Mouse (Mus musculus): ENCODE results near the gene Oxgr1. TPM values are rescaled to one million over a fixed set of nuclear protein-coding genes. Genes with fewer than 3 reads are reported as not detected.

Gene Oxgr1
- not detected in 2 replicates for polyA plus RNA-seq (2015; fragmentation: Nextera tagmentation; extraction: Ambion mirVana)

GRCm38 (mm10) chr14:120042187-120042820 is at the start of gene Oxgr1:
Oxgr1 (minus strand) TSS chr14:120042435.
- H3K9ac ChIP-seq, result no peak within 1 kb of the TSS
- no peaks in the 10 kb centered on the region for H3K36me3 ChIP-seq (replicated peaks)
- H3K9me3 ChIP-seq (replicated peaks), result no peaks in the 10 kb centered on the region
- H3K27me3 ChIP-seq, result no peaks in the 10 kb centered on the region
- H3K4me1 ChIP-seq (replicated peaks), result no peaks in the 10 kb centered on the region
- ATAC-seq (ENCODE audit: insufficient read depth), result no peak
- no peak within 1 kb of the TSS for H3K4me2 ChIP-seq
- no peak within 1 kb of the TSS for H3K27ac ChIP-seq (replicated peaks)
- WGBS (ENCODE audit: insufficient replicate concordance), result 73% methylated on average over 17 of the region's 17 CpGs
- no peak within 1 kb of the TSS for H3K4me3 ChIP-seq (replicated peaks)

- 41% methylated on average over 1 of the region's 1 CpGs for WGBS (ENCODE audit: insufficient replicate concordance)
- no peaks in the 10 kb centered on the region for H3K9me3 ChIP-seq (replicated peaks)
- H3K27me3 ChIP-seq, result no peaks in the 10 kb centered on the region
- H3K9ac ChIP-seq, result no peak overlapping the region
- H3K4me1 ChIP-seq (replicated peaks), result no peaks in the 10 kb centered on the region
- no peak overlapping the region for H3K4me2 ChIP-seq
- H3K27ac ChIP-seq (replicated peaks), result no peak overlapping the region
- H3K4me3 ChIP-seq (replicated peaks), result no peak overlapping the region
- ATAC-seq (ENCODE audit: insufficient read depth), result no peak
- no peaks in the 10 kb centered on the region for H3K36me3 ChIP-seq (replicated peaks)
Measured at GRCm38 (mm10) chr14:120090401-120090800, 48.2 kb upstream of the Oxgr1 start.

DNA sequence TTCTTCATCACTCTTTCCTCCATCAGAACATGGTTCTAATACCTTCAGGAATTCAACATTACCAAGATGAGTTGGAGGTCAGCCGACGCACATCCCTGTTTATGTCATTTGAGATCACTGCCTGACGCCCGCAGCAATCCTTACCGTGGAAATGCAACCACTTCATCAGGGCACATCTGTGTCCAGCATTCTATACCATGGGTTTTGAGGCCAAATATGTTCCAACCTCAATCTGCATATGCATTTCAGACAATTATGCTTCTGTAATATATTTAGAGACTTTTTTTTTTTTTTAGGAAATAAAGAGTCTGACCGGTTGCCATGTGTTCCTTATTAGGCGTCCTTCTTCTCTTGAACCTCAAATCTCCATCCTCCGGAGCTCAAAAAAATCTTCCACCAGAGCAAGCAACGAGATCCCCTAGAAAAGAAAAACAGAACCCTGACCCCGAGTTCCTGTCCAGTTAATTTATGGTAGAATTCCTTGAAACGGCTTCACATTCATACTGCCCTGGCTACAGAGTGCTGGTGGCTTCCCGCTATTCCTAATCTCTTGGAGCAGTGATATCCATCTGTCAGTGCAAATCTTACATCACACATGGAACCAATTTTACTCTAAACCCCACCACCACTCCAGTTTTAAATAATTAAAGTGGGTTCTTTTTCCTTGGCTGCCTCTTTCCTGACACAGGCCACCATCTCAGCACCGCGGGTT is 47.6 kb upstream of the Oxgr1 start:
- H3K4me2 ChIP-seq, result no peak overlapping the region
- 62% methylated on average over 14 of the region's 14 CpGs for WGBS (ENCODE audit: insufficient replicate concordance)
- no peak overlapping the region for H3K4me3 ChIP-seq (replicated peaks)
- no peaks in the 10 kb centered on the region for H3K4me1 ChIP-seq (replicated peaks)
- H3K9ac ChIP-seq, result no peak overlapping the region
- H3K9me3 ChIP-seq (replicated peaks), result no peaks in the 10 kb centered on the region
- H3K36me3 ChIP-seq (replicated peaks), result no peaks in the 10 kb centered on the region
- no peak overlapping the region for H3K27ac ChIP-seq (replicated peaks)
- no peaks in the 10 kb centered on the region for H3K27me3 ChIP-seq
- ATAC-seq (ENCODE audit: insufficient read depth), result no peak

DNA sequence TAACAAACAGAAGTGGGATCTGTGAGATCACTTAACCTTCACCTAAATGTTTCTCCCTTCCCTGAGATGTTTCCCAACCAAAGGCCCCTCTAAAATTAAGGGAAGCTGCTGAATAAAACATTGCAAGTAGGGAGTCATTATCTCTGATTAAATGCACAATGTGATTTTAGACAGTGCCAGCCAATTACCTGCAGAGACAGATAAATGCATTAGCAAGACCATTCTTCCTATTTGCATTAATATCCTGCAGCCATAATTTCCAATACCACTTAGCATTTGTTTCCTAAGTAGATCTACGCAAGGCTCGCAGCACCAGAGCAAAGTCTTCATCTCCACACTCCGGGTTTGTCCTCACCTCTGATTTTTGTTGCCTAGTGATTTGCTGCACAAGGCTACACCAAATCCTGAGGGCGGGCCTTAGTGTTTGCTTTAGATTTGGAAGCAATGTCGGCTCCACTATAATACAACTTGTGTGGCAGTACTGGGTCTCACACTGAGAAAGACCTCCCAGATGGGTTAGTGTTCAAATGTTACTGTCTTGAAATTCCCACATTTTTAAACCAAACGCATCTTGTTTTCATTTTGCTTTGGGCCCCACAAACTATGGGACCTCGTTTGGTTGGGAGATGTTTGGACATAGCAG is 46.9 kb upstream of the Oxgr1 start:
- Histone ChIP-seq H3K4me2 (no peak overlapping the region), H3K9me3 (replicated peaks) (no peaks in the 10 kb centered on the region), H3K4me1 (replicated peaks) (no peaks in the 10 kb centered on the region), H3K9ac (no peak overlapping the region), H3K27ac (replicated peaks) (no peak overlapping the region), H3K27me3 (no peaks in the 10 kb centered on the region), H3K4me3 (replicated peaks) (no peak overlapping the region), H3K36me3 (replicated peaks) (no peaks in the 10 kb centered on the region)
- ATAC-seq (ENCODE audit: insufficient read depth), result no peak
- 63% methylated on average over 7 of the region's 7 CpGs for WGBS (ENCODE audit: insufficient replicate concordance)

GRCm38 (mm10) chr14:120084084-120084667 is 41.9 kb upstream of the Oxgr1 start:
- no peak overlapping the region for H3K4me3 ChIP-seq (replicated peaks)
- no peaks in the 10 kb centered on the region for H3K9me3 ChIP-seq (replicated peaks)
- no peaks in the 10 kb centered on the region for H3K4me1 ChIP-seq (replicated peaks)
- no peaks in the 10 kb centered on the region for H3K27me3 ChIP-seq
- 63% methylated on average over 9 of the region's 9 CpGs for WGBS (ENCODE audit: insufficient replicate concordance)
- H3K27ac ChIP-seq (replicated peaks), result no peak overlapping the region
- no peak overlapping the region for H3K9ac ChIP-seq
- no peak overlapping the region for H3K4me2 ChIP-seq
- ATAC-seq (ENCODE audit: insufficient read depth), result no peak
- H3K36me3 ChIP-seq (replicated peaks), result no peaks in the 10 kb centered on the region

- no peak overlapping the region for H3K27ac ChIP-seq (replicated peaks)
- no peaks in the 10 kb centered on the region for H3K27me3 ChIP-seq
- H3K9ac ChIP-seq, result no peak overlapping the region
- H3K36me3 ChIP-seq (replicated peaks), result no peaks in the 10 kb centered on the region
- H3K4me3 ChIP-seq (replicated peaks), result no peak overlapping the region
- H3K4me1 ChIP-seq (replicated peaks), result no peaks in the 10 kb centered on the region
- H3K9me3 ChIP-seq (replicated peaks), result no peaks in the 10 kb centered on the region
- ATAC-seq (ENCODE audit: insufficient read depth), result no peak
- H3K4me2 ChIP-seq, result no peak overlapping the region
- WGBS (ENCODE audit: insufficient replicate concordance), result 41% methylated on average over 2 of the region's 2 CpGs
Measured at GRCm38 (mm10) chr14:120076192-120076591, 34.0 kb upstream of the Oxgr1 start.

DNA sequence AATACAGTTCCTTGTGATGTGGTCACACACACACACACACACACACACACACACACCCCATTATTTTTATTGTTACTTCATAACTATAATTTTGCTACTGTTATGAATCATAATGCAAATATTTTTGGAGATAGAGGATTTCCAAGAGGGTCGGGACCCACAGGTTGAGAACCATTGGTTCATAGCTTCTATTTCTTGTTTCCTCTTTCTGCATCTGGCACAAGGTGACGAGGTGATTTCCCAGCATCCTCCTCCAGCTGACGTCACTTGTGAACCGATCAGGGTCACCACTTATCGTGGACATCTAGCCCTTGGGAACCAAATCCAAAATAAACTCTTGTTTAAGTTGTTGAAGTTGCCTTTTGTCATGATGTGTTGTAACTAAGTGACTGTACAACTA is 33.5 kb upstream of the Oxgr1 start:
- no peaks in the 10 kb centered on the region for H3K9me3 ChIP-seq (replicated peaks)
- H3K4me3 ChIP-seq (replicated peaks), result no peak overlapping the region
- no peak overlapping the region for H3K27ac ChIP-seq (replicated peaks)
- H3K4me1 ChIP-seq (replicated peaks), result no peaks in the 10 kb centered on the region
- no peaks in the 10 kb centered on the region for H3K27me3 ChIP-seq
- 53% methylated on average over 5 of the region's 5 CpGs for WGBS (ENCODE audit: insufficient replicate concordance)
- no peak overlapping the region for H3K4me2 ChIP-seq
- ATAC-seq (ENCODE audit: insufficient read depth), result no peak
- no peaks in the 10 kb centered on the region for H3K36me3 ChIP-seq (replicated peaks)
- H3K9ac ChIP-seq, result no peak overlapping the region

- no peak overlapping the region for H3K27ac ChIP-seq (replicated peaks)
- no peaks in the 10 kb centered on the region for H3K4me1 ChIP-seq (replicated peaks)
- H3K27me3 ChIP-seq, result no peaks in the 10 kb centered on the region
- H3K4me3 ChIP-seq (replicated peaks), result no peak overlapping the region
- H3K9ac ChIP-seq, result no peak overlapping the region
- no peaks in the 10 kb centered on the region for H3K36me3 ChIP-seq (replicated peaks)
- no peaks in the 10 kb centered on the region for H3K9me3 ChIP-seq (replicated peaks)
- no peak overlapping the region for H3K4me2 ChIP-seq
- no peak for ATAC-seq (ENCODE audit: insufficient read depth)
Measured at GRCm38 (mm10) chr14:120074231-120074630, 32.0 kb upstream of the Oxgr1 start.

DNA sequence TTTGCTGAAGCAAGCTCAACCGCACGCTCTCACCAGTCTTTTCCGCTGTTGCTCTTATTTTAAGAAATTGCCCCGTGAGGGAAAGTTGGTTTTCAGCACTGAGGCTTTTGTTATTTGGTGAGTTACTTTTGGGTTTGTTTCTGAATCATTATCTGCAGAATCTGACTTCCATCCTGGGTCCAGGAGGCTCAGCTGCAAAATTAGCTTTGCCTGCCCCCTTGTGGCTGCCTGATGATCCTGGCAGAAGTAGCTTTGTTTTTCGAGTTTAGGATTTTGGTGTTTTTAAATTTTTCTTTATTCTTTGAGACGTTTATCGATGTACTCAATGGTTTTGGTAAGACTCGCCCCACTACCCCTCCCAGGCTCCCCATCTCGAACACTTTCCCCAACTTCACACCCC is 18.9 kb upstream of the Oxgr1 start:
- no peak for ATAC-seq (ENCODE audit: insufficient read depth)
- Histone ChIP-seq H3K4me2 (no peak overlapping the region), H3K27ac (replicated peaks) (no peak overlapping the region), H3K9me3 (replicated peaks) (no peaks in the 10 kb centered on the region), H3K36me3 (replicated peaks) (no peaks in the 10 kb centered on the region), H3K27me3 (no peaks in the 10 kb centered on the region), H3K4me3 (replicated peaks) (no peak overlapping the region), H3K4me1 (replicated peaks) (no peaks in the 10 kb centered on the region), H3K9ac (no peak overlapping the region)
- 50% methylated on average over 9 of the region's 9 CpGs for WGBS (ENCODE audit: insufficient replicate concordance)

- 14% methylated on average over 1 of the region's 1 CpGs for WGBS (ENCODE audit: insufficient replicate concordance)
- H3K9me3 ChIP-seq (replicated peaks), result no peaks in the 10 kb centered on the region
Measured at GRCm38 (mm10) chr14:120033454-120033853, 8.8 kb downstream of the Oxgr1 start.

GRCm38 (mm10) chr14:120019948-120020347 is 22.3 kb downstream of the Oxgr1 start:
- no peak overlapping the region for H3K9ac ChIP-seq
- ATAC-seq (ENCODE audit: insufficient read depth), result no peak
- H3K4me2 ChIP-seq, result no peak overlapping the region
- no peak overlapping the region for H3K27ac ChIP-seq (replicated peaks)
- H3K9me3 ChIP-seq (replicated peaks), result no peaks in the 10 kb centered on the region
- H3K4me1 ChIP-seq (replicated peaks), result no peaks in the 10 kb centered on the region
- H3K36me3 ChIP-seq (replicated peaks), result no peaks in the 10 kb centered on the region
- H3K4me3 ChIP-seq (replicated peaks), result no peak overlapping the region
- no peaks in the 10 kb centered on the region for H3K27me3 ChIP-seq
- 67% methylated on average over 2 of the region's 2 CpGs for WGBS (ENCODE audit: insufficient replicate concordance)

More at GRCm38 (mm10) chr14:120033454-120033853, 8.8 kb downstream of the Oxgr1 start:
- no peak overlapping the region for H3K4me2 ChIP-seq
- no peak overlapping the region for H3K4me3 ChIP-seq (replicated peaks)
- H3K27ac ChIP-seq (replicated peaks), result no peak overlapping the region
- H3K4me1 ChIP-seq (replicated peaks), result no peaks in the 10 kb centered on the region
- ATAC-seq (ENCODE audit: insufficient read depth), result no peak
- no peak overlapping the region for H3K9ac ChIP-seq
- no peaks in the 10 kb centered on the region for H3K27me3 ChIP-seq
- H3K36me3 ChIP-seq (replicated peaks), result no peaks in the 10 kb centered on the region

Measured in liver, embryonic 15.5 days (tissue).